Mouse (Mus musculus) urinary bladder, postnatal 36 days (tissue): ENCODE measurements at regions not wholly inside any gene's neighbourhood (a gene's known extent, or its start where the extent isn't known, plus 50 kb on each side); places are given as distances from the start of the nearest gene placed in this dataset.
"Not testable (repeated sequence)": the region's sequence is repeated elsewhere in the genome, so short reads cannot be mapped to it uniquely, and the experiment has no call there.

Experiments
- DNase-seq, 2 experiments: peaks; one replicate each; pipeline ENCODE4 v3.0.0; 2022; ENCODE audit warnings: low spot score in 2 of 2, mixed read lengths in 1 of 2

- no peak for DNase-seq
These were observed 110.1 kb upstream of the Trabd2b start for GRCm38 (mm10) chr4:114296380-114296779.

GRCm38 (mm10) chr4:114298517-114298916 lies 108.0 kb upstream of the Trabd2b start:
- DNase-seq, result not testable (repeated sequence)

- DNase-seq, result no peak
These were observed 106.0 kb upstream of the Trabd2b start for GRCm38 (mm10) chr4:114300390-114301012.

GRCm38 (mm10) chr4:114304654-114305053 lies 101.9 kb upstream of the Trabd2b start:
- DNase-seq, result no peak

- no peak for DNase-seq
These were observed 99.0 kb upstream of the Trabd2b start for GRCm38 (mm10) chr4:114307491-114307890.

GRCm38 (mm10) chr4:114308518-114308917 lies 98.0 kb upstream of the Trabd2b start:
- DNase-seq, result no peak

GRCm38 (mm10) chr4:114315051-114315450 lies 91.5 kb upstream of the Trabd2b start:
- peak in 1 of 2 experiments; percentile 23 for DNase-seq

- no peak for DNase-seq
These were observed 91.0 kb upstream of the Trabd2b start for GRCm38 (mm10) chr4:114315556-114315955.

GRCm38 (mm10) chr4:114317076-114317475 lies 89.4 kb upstream of the Trabd2b start:
- DNase-seq, result no peak

GRCm38 (mm10) chr4:114320076-114320475 lies 86.4 kb upstream of the Trabd2b start:
- DNase-seq, result no peak

- DNase-seq, result no peak
These were observed 84.8 kb upstream of the Trabd2b start for GRCm38 (mm10) chr4:114321516-114322339.

- DNase-seq, result no peak
These were observed 76.5 kb upstream of the Trabd2b start for GRCm38 (mm10) chr4:114329978-114330377.

GRCm38 (mm10) chr4:114331161-114331560 lies 75.4 kb upstream of the Trabd2b start:
- DNase-seq, result no peak

- no peak for DNase-seq
These were observed 71.7 kb upstream of the Trabd2b start for GRCm38 (mm10) chr4:114334850-114335249.

- DNase-seq, result no peak
These were observed 70.3 kb upstream of the Trabd2b start for GRCm38 (mm10) chr4:114336029-114336746.

- DNase-seq, result no peak
These were observed 69.8 kb upstream of the Trabd2b start for GRCm38 (mm10) chr4:114336747-114337090.

- DNase-seq, result no peak
These were observed 66.7 kb upstream of the Trabd2b start for GRCm38 (mm10) chr4:114339793-114340192.

- DNase-seq, result no peak
These were observed 61.4 kb upstream of the Trabd2b start for GRCm38 (mm10) chr4:114345154-114345553.

GRCm38 (mm10) chr4:114346068-114346747 lies 60.3 kb upstream of the Trabd2b start:
- DNase-seq, result peak; percentile 12 to 46

- no peak for DNase-seq
These were observed 59.6 kb upstream of the Trabd2b start for GRCm38 (mm10) chr4:114346884-114347283.

GRCm38 (mm10) chr4:114349601-114350000 lies 56.9 kb upstream of the Trabd2b start:
- no peak for DNase-seq

GRCm38 (mm10) chr4:114351282-114351681 lies 55.2 kb upstream of the Trabd2b start:
- no peak for DNase-seq
